Mouse (Mus musculus): ENCODE measurements around the gene Tox3. TPM values are rescaled to one million over a fixed set of nuclear protein-coding genes. Genes with fewer than 3 reads are reported as not detected.

Tox3 gene
- under 1 TPM in 1 of 2 experiments, not detected in 1; 0.23 TPM for total RNA-seq (2021)
- long read RNA-seq, experiment 1: 0 reads
- long read RNA-seq, experiment 2: 0 reads

- intact Hi-C loops (cut with DNase I): no loop called here
- peak in 1 of 2 experiments; percentile 13 for DNase-seq
Measured at GRCm38 (mm10) chr8:90348178-90348925, at the start of gene Tox3. Tox3 (minus strand) TSS chr8:90348343.

GRCm38 (mm10) chr8:90392643-90393042 is 44.5 kb upstream of the Tox3 start:
- no peak for DNase-seq
- intact Hi-C loops (cut with DNase I): no loop called here

DNA sequence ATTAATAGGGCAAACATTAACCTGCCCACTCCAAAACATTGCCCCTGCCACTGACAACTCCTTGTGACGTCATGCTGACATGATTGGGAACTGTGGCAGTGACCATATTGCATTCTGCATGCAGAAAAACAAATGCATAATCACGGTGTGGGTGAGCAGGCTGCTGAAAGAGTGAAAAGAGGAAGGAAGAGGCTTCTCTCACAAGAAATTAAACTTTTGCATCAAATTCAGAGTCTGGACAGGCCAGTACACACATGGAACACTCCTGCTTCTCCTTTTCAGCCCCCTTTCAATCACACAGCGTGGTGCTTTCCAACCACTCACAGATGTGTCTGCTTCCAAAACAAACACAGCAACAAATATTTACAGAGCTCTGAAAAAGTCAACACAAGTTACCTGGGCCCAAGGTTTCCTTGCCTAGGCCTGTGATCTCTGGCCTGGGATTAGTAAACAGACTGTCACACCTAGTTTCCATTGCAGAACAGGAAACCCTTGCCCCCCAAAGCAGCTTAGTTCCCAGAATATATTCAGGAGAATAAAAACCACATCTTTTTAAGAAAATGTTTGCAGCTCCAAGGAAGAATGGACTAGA is 43.4 kb upstream of the Tox3 start:
- intact Hi-C loops (cut with DNase I): no loop called here
- DNase-seq: no peak

DNA sequence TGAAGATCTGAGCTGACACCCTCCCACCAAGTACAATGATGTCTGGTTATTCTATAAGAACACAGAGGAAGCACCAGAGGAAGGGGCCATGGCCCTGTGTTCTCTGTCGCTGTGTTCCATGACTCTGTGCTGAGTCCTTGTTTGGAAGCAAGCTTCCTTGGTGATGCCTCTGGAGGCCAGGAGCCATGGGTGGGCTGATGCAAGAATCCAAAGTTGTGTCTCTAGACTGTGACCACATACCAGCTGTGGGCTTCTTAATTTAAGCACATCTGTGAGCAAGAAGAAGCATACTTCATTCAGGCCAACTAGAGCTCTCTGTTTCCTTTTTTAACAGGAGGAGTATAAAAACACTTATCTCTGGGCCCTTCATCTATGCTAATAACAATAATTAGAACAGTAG is 42.7 kb upstream of the Tox3 start:
- intact Hi-C loops (cut with DNase I): no loop called here
- DNase-seq: no peak

DNA sequence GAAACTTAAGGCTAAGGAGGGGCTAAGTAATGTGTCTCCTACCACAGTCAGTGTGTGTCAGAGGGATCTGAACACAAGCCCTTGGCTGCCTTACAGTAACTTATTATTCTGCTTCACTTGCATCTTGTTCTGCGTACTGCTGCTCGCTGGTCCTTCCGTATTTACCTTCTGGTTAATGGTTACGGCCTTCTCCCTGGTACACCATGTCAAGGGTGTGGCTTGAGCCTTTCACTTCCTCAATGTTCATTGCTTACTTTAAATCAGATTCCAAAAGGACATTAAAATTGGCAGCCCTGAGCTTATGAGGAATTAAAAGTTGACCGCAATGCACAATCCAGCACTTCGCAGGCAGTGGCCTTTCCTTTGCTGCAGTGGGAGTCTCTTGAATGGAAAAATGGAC is 30.9 kb upstream of the Tox3 start:
- intact Hi-C loops (cut with DNase I): no loop called here
- DNase-seq: no peak

DNA sequence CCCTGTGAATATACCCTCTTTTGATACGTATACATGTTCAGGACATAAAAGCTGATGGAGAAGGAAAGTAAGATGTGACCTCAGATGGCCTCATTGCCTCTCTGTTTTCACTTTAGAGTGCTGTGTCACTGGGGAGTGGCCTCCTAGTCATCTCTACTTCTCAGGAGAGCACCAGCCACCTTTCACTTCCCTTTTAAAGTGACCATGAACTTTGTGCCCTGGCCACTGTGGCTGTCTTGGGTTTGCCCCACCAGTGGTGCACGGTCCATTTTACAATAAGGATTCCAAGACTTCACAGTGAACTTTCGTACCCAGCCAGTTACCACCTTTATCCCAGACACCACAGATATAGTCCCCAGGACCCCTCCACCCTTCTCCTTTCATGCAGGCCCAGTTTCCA is 29.9 kb upstream of the Tox3 start:
- no peak for DNase-seq
- intact Hi-C loops (cut with DNase I): no loop called here

GRCm38 (mm10) chr8:90371611-90372222 is 23.6 kb upstream of the Tox3 start:
- intact Hi-C loops (cut with DNase I): no loop called here
- peak; percentile 22 to 26 for DNase-seq

GRCm38 (mm10) chr8:90369876-90370275 is 21.7 kb upstream of the Tox3 start:
- no peak for DNase-seq
- intact Hi-C loops (cut with DNase I): no loop called here

DNA sequence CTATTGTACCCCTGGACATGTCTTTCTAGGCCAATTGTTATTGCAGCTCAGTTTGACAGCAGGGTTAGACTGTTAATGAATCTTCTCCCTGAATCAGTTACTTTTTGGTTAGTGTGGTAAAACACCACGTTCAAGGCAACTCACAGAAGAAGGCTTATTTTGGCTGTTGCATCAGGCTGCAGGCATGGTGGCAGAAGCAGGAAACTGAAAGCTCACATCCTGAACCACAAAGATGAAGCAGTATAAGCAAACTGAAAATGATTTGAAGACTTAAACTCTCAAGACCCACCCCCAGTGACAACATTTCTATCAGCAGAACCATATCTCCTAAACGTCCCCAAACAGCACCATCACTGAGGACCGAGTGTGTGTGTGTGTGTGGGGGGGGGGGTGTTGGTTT is 8.6 kb upstream of the Tox3 start:
- intact Hi-C loops (cut with DNase I): no loop called here
- DNase-seq: no peak

- intact Hi-C loops (cut with DNase I): no loop called here
- no peak for DNase-seq
Measured at GRCm38 (mm10) chr8:90354782-90355181, 6.6 kb upstream of the Tox3 start.

GRCm38 (mm10) chr8:90353960-90354540 is 5.9 kb upstream of the Tox3 start:
- intact Hi-C loops (cut with DNase I): no loop called here
- DNase-seq: no peak

GRCm38 (mm10) chr8:90353499-90353898 is 5.4 kb upstream of the Tox3 start:
- intact Hi-C loops (cut with DNase I): no loop called here
- no peak for DNase-seq

- intact Hi-C loops (cut with DNase I): no loop called here
- DNase-seq: no peak
Measured at GRCm38 (mm10) chr8:90352991-90353390, 4.8 kb upstream of the Tox3 start.

DNA sequence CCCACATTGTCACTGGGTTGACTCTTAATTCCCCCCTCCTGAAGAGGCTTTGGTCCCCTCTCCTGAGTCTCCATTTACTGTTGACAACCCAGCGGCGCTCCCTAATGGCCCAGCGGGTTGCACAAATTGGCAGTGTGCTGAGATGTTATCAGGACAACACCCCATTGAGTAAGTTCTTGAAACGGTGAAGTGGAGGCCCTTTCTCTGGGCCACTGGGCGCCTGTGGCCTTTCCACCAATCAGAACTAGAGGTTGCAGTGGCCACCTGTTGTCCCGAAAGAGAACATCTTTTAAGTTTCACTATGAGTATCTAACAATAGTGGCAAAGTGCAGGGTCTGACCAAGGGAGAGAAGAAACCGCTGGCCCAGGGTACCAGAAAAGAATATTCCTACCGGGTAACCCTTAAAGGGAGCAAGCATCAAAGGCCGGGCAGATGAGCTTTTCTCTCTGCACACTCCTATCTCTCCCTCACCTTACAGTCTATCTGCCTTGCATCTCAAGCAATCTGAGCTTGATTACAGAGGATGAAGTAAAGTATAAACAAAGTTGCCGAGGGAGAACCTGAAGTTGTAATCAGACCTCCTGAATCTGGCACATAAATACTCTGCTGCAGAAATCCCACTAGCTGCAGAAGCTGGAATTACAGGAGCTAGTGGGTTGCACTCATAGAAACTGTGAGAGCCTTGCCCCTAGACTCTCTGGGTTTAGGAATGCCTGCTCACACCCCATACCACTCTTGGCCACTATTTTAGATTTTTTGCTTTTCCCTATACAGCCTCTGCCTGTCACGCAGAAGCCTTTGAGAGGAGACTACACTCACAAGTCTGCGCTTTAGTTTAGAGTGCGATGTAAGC is 1.8 kb upstream of the Tox3 start:
- no peak for DNase-seq
- intact Hi-C loops (cut with DNase I): no loop called here

GRCm38 (mm10) chr8:90348926-90349683 is 962 bp upstream of the Tox3 start:
- intact Hi-C loops (cut with DNase I): no loop called here
- no peak for DNase-seq

GRCm38 (mm10) chr8:90347581-90348177 is 464 bp downstream of the Tox3 start:
- intact Hi-C loops (cut with DNase I): no loop called here
- DNase-seq: no peak

GRCm38 (mm10) chr8:90346880-90347535 is 1.1 kb downstream of the Tox3 start:
- intact Hi-C loops (cut with DNase I): no loop called here
- DNase-seq: no peak

GRCm38 (mm10) chr8:90346138-90346879 is 1.8 kb downstream of the Tox3 start:
- DNase-seq: no peak
- intact Hi-C loops (cut with DNase I): no loop called here

All from gastrocnemius, postnatal 36 days (tissue).